Mouse (Mus musculus): ENCODE measurements around the gene Spdl1.

GRCm38 (mm10) chr11:34791872-34792271 is 41.6 kb downstream of the Spdl1 start:
- TF ChIP-seq CTCF (IDR thresholded peaks at IDR 0.05; ENCODE audit: borderline replicate concordance, insufficient read depth, low read length): no peak
- no peak for TF ChIP-seq POLR2A (IDR thresholded peaks at IDR 0.05; ENCODE audit: low read depth, low read length)

All from embryonic fibroblast, embryonic 13.5 days (primary cell).